Mouse (Mus musculus) midbrain, embryonic 13.5 days (tissue): ENCODE measurements around the gene Coro1b. TPM values are rescaled to one million over a fixed set of nuclear protein-coding genes. Genes with fewer than 3 reads are reported as not detected.

Experiments used
- ATAC-seq: fragments of 200-750 bp; cut with Nextera tagmentation; 2 replicates; pipeline ENCODE4 v1.8.0; 2017; ENCODE audit warnings: mild to moderate bottlenecking, moderate TSS enrichment, moderate library complexity
- H3K27ac ChIP-seq: fragments of 300-500 bp; sonication (generic); 2 replicates; pipeline ENCODE4 v1.5.1; 2015; ENCODE audit warnings: inconsistent platforms, mild to moderate bottlenecking, moderate library complexity
- H3K27me3 ChIP-seq: fragments of 300-500 bp; sonication (generic); 2 replicates; pipeline ENCODE4 v1.6.1; 2015; ENCODE audit warnings: mild to moderate bottlenecking, inconsistent platforms
- H3K36me3 ChIP-seq: fragments of 300-500 bp; sonication (generic); 2 replicates; pipeline ENCODE4 v1.6.1; 2015; ENCODE audit warnings: mild to moderate bottlenecking, inconsistent platforms
- H3K4me1 ChIP-seq: fragments of 300-500 bp; sonication (generic); replicated peaks from 2 replicates; pipeline ENCODE4 v1.6.1; 2015; ENCODE audit warnings: inconsistent platforms
- H3K4me2 ChIP-seq: fragments of 300-500 bp; sonication (generic); replicated peaks from 2 replicates; pipeline ENCODE4 v1.6.1; 2015; ENCODE audit warnings: moderate library complexity, mild to moderate bottlenecking, inconsistent platforms
- H3K4me3 ChIP-seq: fragments of 300-500 bp; sonication (generic); replicated peaks from 2 replicates; pipeline ENCODE4 v1.5.1; 2015; ENCODE audit warnings: mild to moderate bottlenecking, inconsistent platforms
- H3K9ac ChIP-seq: fragments of 300-500 bp; sonication (generic); replicated peaks from 2 replicates; pipeline ENCODE4 v1.6.1; 2015; ENCODE audit warnings: mild to moderate bottlenecking, inconsistent platforms
- H3K9me3 ChIP-seq: fragments of 300-500 bp; sonication (generic); 2 replicates; pipeline ENCODE4 v1.6.1; 2016; ENCODE audit warnings: mild to moderate bottlenecking, inconsistent platforms
- WGBS: fragments of 180-500 bp; shearing (Covaris S2); methylation state at CpG from one replicate; pipeline ENCODE4 v1.1.7; 2015; 5-methylcytosine and 5-hydroxymethylcytosine counted together
- polyA plus RNA-seq: library from polyadenylated mRNA; unstranded; fragments of >200 nt; fragmentation: Nextera tagmentation; extraction: Ambion mirVana; gene quantifications from 2 replicates; pipeline ENCODE4 v1.2.1, GENCODE M21; 2015

The Coro1b gene
- polyA plus RNA-seq, 1 experiment from 2014 or later, result 127 TPM

GRCm38 (mm10) chr19:4147022-4147405 lies 1.4 kb upstream of the Coro1b start:
- H3K4me2 ChIP-seq, result no peak overlapping the region
- peaks cover 35% of the 10 kb centered on the region for H3K4me1 ChIP-seq
- H3K9me3 ChIP-seq, result no peaks in the 10 kb centered on the region
- 50% methylated on average over 3 of the region's 3 CpGs for WGBS
- H3K9ac ChIP-seq, result no peak overlapping the region
- peaks cover 20% of the 10 kb centered on the region for H3K36me3 ChIP-seq
- no peak overlapping the region for H3K4me3 ChIP-seq
- H3K27me3 ChIP-seq, result no peaks in the 10 kb centered on the region
- ATAC-seq, result no peak
- H3K27ac ChIP-seq, result no peak overlapping the region

- peak; percentile 51 for ATAC-seq
- 31% methylated on average over 9 of the region's 9 CpGs for WGBS
Measured at GRCm38 (mm10) chr19:4147782-4148490, 483 bp upstream of the Coro1b start.

GRCm38 (mm10) chr19:4148819-4149218 lies 400 bp downstream of the Coro1b start:
- H3K4me1 ChIP-seq, result peaks cover 35% of the 10 kb centered on the region
- 4% methylated on average over 8 of the region's 8 CpGs for WGBS
- peak overlapping the region; percentile 94 for H3K4me2 ChIP-seq
- H3K27me3 ChIP-seq, result no peaks in the 10 kb centered on the region
- peak overlapping the region; percentile 54 for H3K27ac ChIP-seq
- H3K4me3 ChIP-seq, result peak overlapping the region; percentile 90
- peaks cover 37% of the 10 kb centered on the region for H3K36me3 ChIP-seq
- peak overlapping the region; percentile 92 for H3K9ac ChIP-seq
- no peaks in the 10 kb centered on the region for H3K9me3 ChIP-seq
- no peak; the same call in 1 of the 2 replicates for ATAC-seq

More at GRCm38 (mm10) chr19:4147782-4148490, 483 bp upstream of the Coro1b start:
- Histone ChIP-seq H3K4me1 (peaks cover 35% of the 10 kb centered on the region), H3K4me2 (peak overlapping the region; percentile 94), H3K27me3 (no peaks in the 10 kb centered on the region), H3K36me3 (peaks cover 28% of the 10 kb centered on the region), H3K4me3 (peak overlapping the region; percentile 90), H3K9me3 (no peaks in the 10 kb centered on the region), H3K27ac (peak overlapping the region; percentile 44; the same call in 1 of the 2 replicates), H3K9ac (peak overlapping the region; percentile 92)

GRCm38 (mm10) chr19:4149283-4149682 lies 864 bp downstream of the Coro1b start:
- no peaks in the 10 kb centered on the region for H3K9me3 ChIP-seq
- H3K36me3 ChIP-seq, result peaks cover 39% of the 10 kb centered on the region
- WGBS, result 91% methylated on average over 11 of the region's 11 CpGs
- ATAC-seq, result no peak
- H3K27me3 ChIP-seq, result no peaks in the 10 kb centered on the region
- H3K4me1 ChIP-seq, result peaks cover 35% of the 10 kb centered on the region
- H3K27ac ChIP-seq, result peak overlapping the region; percentile 54; the same call in 1 of the 2 replicates
- H3K9ac ChIP-seq, result peak overlapping the region; percentile 92
- peak overlapping the region; percentile 90 for H3K4me3 ChIP-seq
- H3K4me2 ChIP-seq, result peak overlapping the region; percentile 94

- no peaks in the 10 kb centered on the region for H3K9me3 ChIP-seq
- no peak overlapping the region for H3K9ac ChIP-seq
- H3K4me1 ChIP-seq, result peaks cover 35% of the 10 kb centered on the region
- WGBS, result 95% methylated on average over 17 of the region's 17 CpGs
- H3K4me2 ChIP-seq, result 0 out of 2 replicates have a peak overlapping the region, but pooled peaks have one; percentile 94
- H3K27me3 ChIP-seq, result no peaks in the 10 kb centered on the region
- peak overlapping the region; percentile 90 for H3K4me3 ChIP-seq
- H3K36me3 ChIP-seq, result peaks cover 39% of the 10 kb centered on the region
- no peak overlapping the region for H3K27ac ChIP-seq
- ATAC-seq, result no peak
Measured at GRCm38 (mm10) chr19:4149764-4150461, 1.5 kb downstream of the Coro1b start.

GRCm38 (mm10) chr19:4150567-4151487 lies 2.4 kb downstream of the Coro1b start:
- Histone ChIP-seq H3K4me3 (no peak overlapping the region), H3K9me3 (no peaks in the 10 kb centered on the region), H3K4me2 (no peak overlapping the region), H3K27ac (no peak overlapping the region), H3K4me1 (peaks cover 35% of the 10 kb centered on the region), H3K9ac (no peak overlapping the region), H3K36me3 (peaks cover 46% of the 10 kb centered on the region), H3K27me3 (no peaks in the 10 kb centered on the region)
- 91% methylated on average over 22 of the region's 22 CpGs for WGBS
- no peak for ATAC-seq

GRCm38 (mm10) chr19:4151488-4151860 lies 3.1 kb downstream of the Coro1b start:
- Histone ChIP-seq H3K4me2 (no peak overlapping the region), H3K4me3 (no peak overlapping the region), H3K27ac (no peak overlapping the region), H3K36me3 (peaks cover 52% of the 10 kb centered on the region), H3K9ac (no peak overlapping the region), H3K4me1 (peaks cover 35% of the 10 kb centered on the region), H3K9me3 (no peaks in the 10 kb centered on the region), H3K27me3 (no peaks in the 10 kb centered on the region)
- no peak for ATAC-seq
- 80% methylated on average over 5 of the region's 5 CpGs for WGBS

- 91% methylated on average over 5 of the region's 5 CpGs for WGBS
- peaks cover 56% of the 10 kb centered on the region for H3K36me3 ChIP-seq
Measured at GRCm38 (mm10) chr19:4151898-4152297, 3.5 kb downstream of the Coro1b start.

GRCm38 (mm10) chr19:4152445-4153231 lies 4.2 kb downstream of the Coro1b start:
- no peak for ATAC-seq
- Histone ChIP-seq H3K9ac (peak overlapping the region; percentile 16; the same call in 1 of the 2 replicates), H3K36me3 (peaks cover 64% of the 10 kb centered on the region), H3K9me3 (no peaks in the 10 kb centered on the region), H3K4me2 (no peak overlapping the region), H3K4me3 (no peak overlapping the region), H3K27me3 (no peaks in the 10 kb centered on the region), H3K27ac (0 out of 2 replicates have a peak overlapping the region, but pooled peaks have one; percentile 11), H3K4me1 (peaks cover 33% of the 10 kb centered on the region)
- 89% methylated on average over 8 of the region's 8 CpGs for whole genome bisulfite sequencing

More at GRCm38 (mm10) chr19:4151898-4152297, 3.5 kb downstream of the Coro1b start:
- ATAC-seq, result no peak
- Histone ChIP-seq H3K9ac (no peak overlapping the region), H3K4me3 (no peak overlapping the region), H3K4me1 (peaks cover 35% of the 10 kb centered on the region), H3K4me2 (no peak overlapping the region), H3K9me3 (no peaks in the 10 kb centered on the region), H3K27ac (no peak overlapping the region), H3K27me3 (no peaks in the 10 kb centered on the region)

- Histone ChIP-seq H3K4me3 (no peak within 1 kb of the TSS), H3K9me3 (no peaks in the 10 kb centered on the region), H3K27me3 (no peaks in the 10 kb centered on the region), H3K4me1 (peaks cover 27% of the 10 kb centered on the region), H3K27ac (peak within 1 kb of the TSS; percentile 11; the same call in 1 of the 2 replicates), H3K36me3 (peaks cover 70% of the 10 kb centered on the region), H3K9ac (peak within 1 kb of the TSS; percentile 16; the same call in 1 of the 2 replicates), H3K4me2 (no peak within 1 kb of the TSS)
- ATAC-seq, result no peak
- WGBS, result 68% methylated on average over 11 of the region's 11 CpGs
Measured at GRCm38 (mm10) chr19:4153232-4153654, 4.8 kb downstream of the Coro1b start, which contains the start of gene Ptprcap. Ptprcap (plus strand) TSS chr19:4153604.
